Mouse (Mus musculus): ENCODE measurements around the gene Zfp385c. TPM values are rescaled to one million over a fixed set of nuclear protein-coding genes. Genes with fewer than 3 reads are reported as not detected.
"Not testable (repeated sequence)": the region's sequence is repeated elsewhere in the genome, so short reads cannot be mapped to it uniquely, and the experiment has no call there.

Gene Zfp385c
- polyA plus RNA-seq, 3 experiments from 2014 or later: not detected

DNA sequence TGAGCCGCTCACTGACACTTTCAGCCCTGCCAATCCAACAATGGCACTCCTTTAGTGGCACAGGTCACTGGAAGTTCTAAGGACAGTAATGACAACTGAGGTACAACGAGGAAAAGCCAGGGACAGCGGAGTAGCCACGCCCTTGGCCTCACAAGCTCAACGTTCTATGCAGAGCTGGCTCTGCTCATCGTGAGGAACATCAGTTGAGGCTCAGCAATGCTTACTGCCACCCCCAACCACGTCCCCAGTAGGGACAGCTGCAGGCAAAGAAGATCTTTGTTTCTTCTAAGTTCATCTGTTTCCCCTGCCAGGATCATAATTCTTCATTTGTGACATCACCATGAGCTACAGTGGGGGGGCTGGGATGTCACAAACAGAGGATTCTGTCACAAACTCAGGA lies 97.6 kb downstream of the Zfp385c start:
- no peak for ATAC-seq

DNA sequence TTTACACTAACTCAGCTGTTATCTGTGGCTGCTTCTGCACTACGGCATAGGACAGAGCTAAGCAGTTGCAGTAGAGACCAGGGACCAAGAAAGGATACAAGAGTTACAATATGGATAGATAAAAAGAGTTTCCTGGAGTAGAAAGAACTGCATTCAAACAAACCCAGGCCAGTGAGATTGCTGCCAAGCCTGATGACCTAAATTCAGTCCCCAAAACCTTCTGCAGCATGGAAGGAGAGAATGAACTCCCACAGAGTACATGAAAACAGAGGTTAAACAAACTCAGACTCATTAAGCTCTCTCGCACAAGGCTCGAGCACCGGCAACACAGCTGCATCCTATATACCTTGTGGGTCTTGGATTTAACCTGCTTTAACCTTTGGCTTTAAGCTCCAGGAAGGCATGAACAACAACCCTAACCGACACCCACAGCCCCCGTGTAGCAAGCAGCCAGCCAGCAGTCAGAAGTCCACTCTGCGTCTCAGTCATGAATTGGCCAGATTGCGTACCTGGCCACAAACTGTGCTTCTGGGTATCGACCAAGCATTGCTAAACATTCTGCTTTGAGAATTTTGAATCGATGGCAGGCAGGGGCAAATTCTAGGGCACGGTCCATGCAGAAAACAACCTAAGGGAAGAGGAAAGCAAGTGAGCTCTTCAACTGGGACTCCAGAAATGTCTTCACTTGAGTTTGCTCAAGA lies 99.8 kb downstream of the Zfp385c start:
- ATAC-seq: no peak

DNA sequence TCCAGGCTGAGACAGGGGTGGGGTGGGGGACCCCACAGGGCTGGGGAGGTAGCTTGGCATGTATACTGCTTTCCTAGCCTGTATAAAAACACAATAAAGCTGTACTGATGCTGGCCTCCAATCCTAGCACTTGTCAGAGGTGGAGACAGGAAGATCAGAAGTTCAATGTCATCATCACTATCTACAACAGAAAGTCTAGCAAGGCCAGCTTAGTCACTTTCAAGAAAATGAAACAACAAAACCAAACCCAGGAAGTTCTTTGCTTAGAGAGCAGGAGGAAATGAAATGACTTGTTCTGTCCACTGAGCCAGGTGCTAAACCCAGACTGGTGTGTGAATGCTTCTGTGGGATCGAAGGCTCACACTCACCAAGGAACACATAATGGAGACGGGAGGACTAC lies 103.8 kb downstream of the Zfp385c start:
- peak; percentile 89 for ATAC-seq

DNA sequence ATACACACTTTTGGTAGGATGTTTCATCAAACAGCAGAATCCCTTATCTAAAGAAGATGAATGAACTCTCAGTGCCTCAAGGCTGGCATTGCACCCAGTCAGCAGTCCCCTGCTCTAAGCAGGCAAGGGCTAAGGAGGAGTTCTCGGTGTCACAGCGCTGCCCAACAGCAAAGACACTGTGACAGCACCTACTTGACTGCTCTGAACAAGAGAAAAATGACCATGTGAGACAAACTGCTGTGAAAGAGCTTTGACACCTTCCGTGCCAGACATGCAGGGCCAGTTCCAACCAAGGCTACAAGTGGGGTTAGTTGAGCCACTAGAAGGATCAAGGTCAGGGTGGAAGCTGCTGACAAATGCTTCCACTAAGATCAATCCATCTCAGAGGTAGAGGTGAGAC lies 107.1 kb downstream of the Zfp385c start:
- no peak for ATAC-seq

DNA sequence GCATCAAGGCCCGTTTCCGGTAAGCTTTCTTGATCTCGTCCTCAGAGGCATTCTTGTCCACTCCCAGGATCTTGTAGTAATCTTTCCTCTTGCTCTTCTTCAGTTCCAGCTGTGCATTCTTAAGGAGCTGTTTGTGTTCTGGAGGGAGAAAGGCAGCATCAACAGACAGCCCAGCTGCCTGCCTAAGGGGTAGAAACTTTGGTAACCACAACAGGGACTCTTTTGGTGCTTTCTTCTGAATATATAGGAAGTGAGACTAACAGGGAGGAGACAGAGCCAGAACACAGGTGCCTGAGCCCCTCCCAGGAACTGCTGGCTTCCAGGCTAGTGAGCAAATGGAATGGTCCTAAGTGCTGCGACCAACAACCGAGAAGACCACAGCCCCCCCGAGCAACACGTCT lies 107.7 kb downstream of the Zfp385c start:
- ATAC-seq: peak; percentile 55

DNA sequence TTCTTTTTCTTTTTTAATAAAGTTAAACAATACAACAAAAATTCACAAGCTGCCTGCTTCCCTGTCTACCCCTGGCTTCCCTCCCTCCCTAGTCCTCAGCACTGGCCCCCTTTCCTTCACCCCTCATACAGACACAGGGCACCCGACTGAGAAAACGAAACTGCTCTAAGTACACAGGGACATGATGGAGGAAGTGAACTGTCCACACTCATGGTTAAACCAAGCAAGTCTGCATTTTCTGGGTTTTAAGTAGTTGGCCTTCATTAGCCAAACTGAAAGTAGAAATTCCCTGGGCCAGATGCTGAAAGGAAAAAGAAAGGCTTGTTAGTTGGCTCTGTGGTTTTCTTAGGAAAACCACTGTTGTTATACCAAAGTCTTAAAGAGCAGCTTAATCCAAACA lies 109.4 kb downstream of the Zfp385c start:
- peak; percentile 25 for ATAC-seq

DNA sequence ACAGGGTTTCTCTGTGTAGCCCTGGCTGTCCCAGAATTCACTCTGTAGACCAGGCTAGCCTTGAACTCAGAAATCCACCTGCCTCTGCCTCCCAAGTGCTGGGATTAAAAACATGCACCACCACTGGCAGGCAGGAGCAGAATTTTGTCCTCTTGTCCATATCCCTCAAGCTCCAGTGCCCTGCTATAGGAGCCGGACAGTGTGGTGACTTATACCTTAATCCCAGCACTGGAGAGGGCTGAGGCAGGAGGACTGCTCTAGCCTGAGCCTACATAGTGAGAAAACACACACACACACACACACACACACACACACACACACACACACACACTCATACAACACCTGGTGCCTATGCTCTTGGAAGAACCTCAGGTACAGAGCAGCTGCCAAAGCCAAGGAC lies 109.8 kb downstream of the Zfp385c start:
- ATAC-seq: not testable (repeated sequence)

DNA sequence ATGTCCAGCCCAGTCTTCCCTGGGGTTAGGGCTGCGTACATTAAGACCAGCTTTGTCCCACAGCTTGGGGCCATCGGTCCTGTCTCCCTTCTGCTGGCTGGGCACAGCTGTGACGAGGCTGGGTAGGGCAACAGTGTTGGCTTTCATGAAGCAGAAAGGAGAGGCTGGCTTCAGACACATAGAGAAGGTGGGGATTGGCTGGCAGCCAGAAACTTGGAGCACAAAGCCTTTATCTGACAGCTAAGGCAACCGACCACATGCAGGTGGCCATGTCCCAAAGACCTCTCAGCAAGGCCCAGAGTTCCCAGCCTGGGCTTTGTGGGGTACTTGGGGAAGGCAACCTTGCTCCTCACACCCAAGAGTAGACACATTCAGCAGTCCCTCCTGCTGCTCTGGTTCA lies 110.5 kb downstream of the Zfp385c start:
- ATAC-seq: no peak

DNA sequence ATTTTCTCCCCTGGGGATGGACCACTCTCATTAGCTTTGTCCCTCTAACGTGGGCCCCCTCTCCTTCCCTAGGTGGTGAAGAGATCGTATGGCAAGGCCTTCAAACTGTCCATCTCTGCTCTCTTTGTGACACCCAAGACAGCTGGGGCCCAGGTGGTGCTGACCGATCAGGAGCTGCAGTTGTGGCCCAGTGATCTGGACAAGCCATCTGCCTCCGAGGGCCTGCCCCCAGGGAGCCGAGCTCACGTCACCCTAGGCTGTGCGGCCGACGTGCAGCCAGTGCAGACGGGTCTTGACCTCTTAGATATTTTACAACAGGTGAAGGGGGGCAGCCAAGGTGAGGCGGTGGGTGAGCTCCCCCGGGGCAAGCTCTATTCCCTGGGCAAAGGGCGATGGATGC lies 112.0 kb downstream of the Zfp385c start:
- ATAC-seq: no peak

DNA sequence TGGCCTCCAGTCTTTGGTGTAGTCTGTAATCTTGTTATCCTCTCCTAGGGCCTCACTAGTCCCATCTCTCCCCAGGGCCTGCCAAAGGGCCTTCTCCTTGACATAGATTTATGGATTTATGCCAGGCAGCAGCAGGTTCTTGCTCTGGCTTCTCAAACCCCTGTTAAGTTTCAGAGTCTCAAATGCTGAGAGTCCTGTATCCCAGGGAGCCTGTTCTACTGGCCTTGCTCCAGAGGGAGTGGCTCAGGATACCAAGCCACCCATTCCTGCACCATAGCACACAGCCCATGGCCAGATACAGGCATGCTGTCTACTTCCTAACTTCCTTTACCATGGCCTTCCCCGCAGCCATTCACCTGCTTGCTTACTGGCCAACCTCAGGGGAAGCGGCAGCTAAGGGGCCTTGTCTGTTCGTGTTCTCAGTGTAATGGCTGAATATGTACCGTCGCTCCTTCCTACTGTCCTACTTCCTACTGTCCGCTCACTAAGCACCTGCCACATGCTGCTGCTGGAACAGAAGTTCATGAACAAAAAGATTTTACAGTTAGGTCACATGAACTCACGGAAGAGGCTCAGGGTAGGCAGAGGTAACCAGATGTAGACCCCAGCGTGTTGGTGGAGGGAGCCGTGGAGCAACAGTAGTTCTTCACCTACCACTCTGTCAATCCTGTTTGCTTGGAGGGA lies 113.0 kb downstream of the Zfp385c start:
- no peak for ATAC-seq

DNA sequence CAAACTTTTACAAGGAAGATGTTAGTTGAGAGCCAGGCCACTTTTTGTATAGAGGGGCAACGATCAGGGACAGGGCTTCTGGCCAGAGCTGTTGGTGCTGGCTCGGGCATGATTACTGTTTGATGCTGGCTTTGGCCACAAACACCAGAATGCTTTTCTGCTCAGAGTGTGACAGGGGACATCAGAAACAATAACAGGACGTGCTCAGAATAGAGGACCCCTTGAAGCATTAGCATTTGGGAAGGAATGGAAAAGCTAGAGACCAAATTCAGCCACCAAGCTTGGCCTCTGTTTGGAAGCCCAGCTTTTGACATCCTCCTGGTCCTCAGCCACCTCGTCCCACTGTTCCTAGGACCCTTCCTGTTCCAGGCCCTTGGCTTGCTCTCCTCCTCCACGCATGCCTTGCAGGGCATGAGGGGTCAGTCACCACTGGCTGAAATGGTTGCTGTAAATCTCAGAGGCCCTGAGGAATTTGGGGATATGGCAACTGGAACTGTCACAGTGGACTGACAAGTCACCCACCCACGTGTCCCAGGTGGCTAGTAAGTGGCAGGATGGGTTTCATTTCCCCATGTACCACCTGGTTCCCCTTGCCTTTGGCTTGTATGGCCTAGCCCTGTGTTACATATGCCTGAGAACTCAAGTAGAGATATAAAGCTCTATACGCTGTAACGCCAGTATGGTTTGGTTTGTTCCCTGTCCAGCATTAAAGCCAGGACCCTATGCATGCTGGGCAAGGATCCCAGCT lies 114.2 kb downstream of the Zfp385c start:
- no peak for ATAC-seq

Other genes with a start within 250 kb of the Zfp385c start
- 1 to 10 TPM; 2.2 to 2.4 (median 2.3) TPM for gene Klhl11, start 219.7 kb downstream of the Zfp385c start, polyA plus RNA-seq (2017; shearing (Covaris generic))
- 10 to 100 TPM; 72.3 to 78.0 (median 76.2) TPM for gene Acly, start 164.5 kb downstream of the Zfp385c start, polyA plus RNA-seq (2017; shearing (Covaris generic))
- gene Ttc25, start 146.8 kb downstream of the Zfp385c start, polyA plus RNA-seq (2017; shearing (Covaris generic)): under 1 TPM in 2 of 3 experiments, not detected in 1; 0.15 to 0.21 TPM
- gene Cnp, start 117.6 kb downstream of the Zfp385c start, polyA plus RNA-seq (2017; shearing (Covaris generic)): 100 to 1,000 TPM; 159 to 192 (median 165) TPM
- 10 to 100 TPM; 24.1 to 32.6 (median 27.2) TPM for gene Nkiras2, start 73.2 kb downstream of the Zfp385c start, polyA plus RNA-seq (2017; shearing (Covaris generic))
- 100 to 1,000 TPM; 283 to 389 (median 360) TPM for gene Dnajc7, start 72.3 kb downstream of the Zfp385c start, polyA plus RNA-seq (2017; shearing (Covaris generic))
- gene Dhx58, start 11.8 kb upstream of the Zfp385c start, polyA plus RNA-seq (2017; shearing (Covaris generic)): 10 to 100 TPM; 27.4 to 48.6 (median 29.4) TPM
- 10 to 100 TPM in 2 of 3 experiments, 1 to 10 TPM in 1; 7.0 to 12.4 (median 12.4) TPM for gene Kat2a, start 20.0 kb upstream of the Zfp385c start, polyA plus RNA-seq (2017; shearing (Covaris generic))
- 1 to 10 TPM in 1 of 3 experiments, not detected in 2; 1.1 TPM for gene Hspb9, start 21.4 kb upstream of the Zfp385c start, polyA plus RNA-seq (2017; shearing (Covaris generic))
- 10 to 100 TPM; 24.7 to 54.7 (median 48.7) TPM for gene Rab5c, start 45.8 kb upstream of the Zfp385c start, polyA plus RNA-seq (2017; shearing (Covaris generic))
- under 1 TPM in 1 of 3 experiments, not detected in 2; 0.47 TPM for gene Kcnh4, start 67.5 kb upstream of the Zfp385c start, polyA plus RNA-seq (2017; shearing (Covaris generic))
- not detected for gene Hcrt, start 70.5 kb upstream of the Zfp385c start, polyA plus RNA-seq (2017; shearing (Covaris generic))
- 1 to 10 TPM; 1.7 to 2.6 (median 2.1) TPM for gene Ghdc, start 78.5 kb upstream of the Zfp385c start, polyA plus RNA-seq (2017; shearing (Covaris generic))
- 10 to 100 TPM; 25.2 to 40.4 (median 33.7) TPM for gene Stat5b, start 158.3 kb upstream of the Zfp385c start, polyA plus RNA-seq (2017; shearing (Covaris generic))
- 10 to 100 TPM; 31.2 to 34.1 (median 31.3) TPM for gene Stat5a, start 166.9 kb upstream of the Zfp385c start, polyA plus RNA-seq (2017; shearing (Covaris generic))
- 100 to 1,000 TPM in 1 of 3 experiments, 10 to 100 TPM in 2; 79.3 to 111 (median 99.2) TPM for gene Stat3, start 247.1 kb upstream of the Zfp385c start, polyA plus RNA-seq (2017; shearing (Covaris generic))

Data from inflammation-experienced regulatory T-cells, adult 6 months (primary cell).